Mouse (Mus musculus): Measurements from ENCODE around the gene Aph1a. TPM values are rescaled to one million over a fixed set of nuclear protein-coding genes. Genes with fewer than 3 reads are reported as not detected.

Gene Aph1a
- total and polyA plus RNA-seq, 3 experiments, result 98.7 to 121 (median 99.9) TPM

- Histone ChIP-seq H3K4me3 (no peak overlapping the region), H3K36me3 (ENCODE audit: control insufficient read depth, insufficient read depth, low read length) (peaks cover 4% of the 10 kb centered on the region), H3K27ac (no peak overlapping the region), H3K79me2 (replicated peaks; ENCODE audit: control insufficient read depth, insufficient read depth, low read length) (peaks cover 4% of the 10 kb centered on the region), H3K27me3 (ENCODE audit: control insufficient read depth, insufficient read depth, low read length) (no peaks in the 10 kb centered on the region), H3K9ac (ENCODE audit: low read depth, low read length) (no peak overlapping the region), H3K4me1 (ENCODE audit: control insufficient read depth, insufficient read depth, low read length) (peaks cover 2% of the 10 kb centered on the region)
- 83% methylated on average over 5 of the region's 5 CpGs for WGBS
- no peak for DNase-seq
- TF ChIP-seq CTCF (IDR thresholded peaks at IDR 0.05) (no peak), EP300 (IDR thresholded peaks at IDR 0.05; ENCODE audit: insufficient read depth, low read depth, low read length) (no peak), POLR2A (IDR thresholded peaks at IDR 0.05; ENCODE audit: insufficient read depth, low read depth, low read length) (no peak)
- intact Hi-C loops (cut with DNase I), result no loop called here
Measured at GRCm38 (mm10) chr3:95866071-95866470, 27.7 kb upstream of the Aph1a start.

- H3K27me3 ChIP-seq (ENCODE audit: control insufficient read depth, insufficient read depth, low read length), result no peaks in the 10 kb centered on the region
- WGBS, result 78% methylated on average over 2 of the region's 2 CpGs
- H3K36me3 ChIP-seq (ENCODE audit: control insufficient read depth, insufficient read depth, low read length), result peaks cover 4% of the 10 kb centered on the region
- H3K27ac ChIP-seq, result no peak overlapping the region
- H3K79me2 ChIP-seq (replicated peaks; ENCODE audit: control insufficient read depth, insufficient read depth, low read length), result peaks cover 4% of the 10 kb centered on the region
- TF ChIP-seq EP300 (IDR thresholded peaks at IDR 0.05; ENCODE audit: insufficient read depth, low read depth, low read length) (no peak), CTCF (IDR thresholded peaks at IDR 0.05) (no peak), POLR2A (IDR thresholded peaks at IDR 0.05; ENCODE audit: insufficient read depth, low read depth, low read length) (no peak)
- peaks cover 3% of the 10 kb centered on the region for H3K4me1 ChIP-seq (ENCODE audit: control insufficient read depth, insufficient read depth, low read length)
- H3K9ac ChIP-seq (ENCODE audit: low read depth, low read length), result no peak overlapping the region
- DNase-seq, result no peak
- H3K4me3 ChIP-seq, result no peak overlapping the region
- intact Hi-C loops (cut with DNase I), result no loop called here
Measured at GRCm38 (mm10) chr3:95867408-95867807, 26.4 kb upstream of the Aph1a start.

- Histone ChIP-seq H3K36me3 (ENCODE audit: control insufficient read depth, insufficient read depth, low read length) (peaks cover 2% of the 10 kb centered on the region), H3K4me3 (peak overlapping the region; percentile 68), H3K9ac (ENCODE audit: low read depth, low read length) (peak overlapping the region; percentile 65), H3K27me3 (ENCODE audit: control insufficient read depth, insufficient read depth, low read length) (no peaks in the 10 kb centered on the region), H3K27ac (peak overlapping the region; percentile 77), H3K79me2 (replicated peaks; ENCODE audit: control insufficient read depth, insufficient read depth, low read length) (peaks cover 5% of the 10 kb centered on the region; the same call in 1 of the 2 replicates), H3K4me1 (ENCODE audit: control insufficient read depth, insufficient read depth, low read length) (peaks cover 3% of the 10 kb centered on the region)
- intact Hi-C loops (cut with DNase I), result no loop called here
- TF ChIP-seq CTCF (IDR thresholded peaks at IDR 0.05) (no peak), POLR2A (IDR thresholded peaks at IDR 0.05; ENCODE audit: insufficient read depth, low read depth, low read length) (no peak), EP300 (IDR thresholded peaks at IDR 0.05; ENCODE audit: insufficient read depth, low read depth, low read length) (no peak)
- WGBS, result 4% methylated on average over 15 of the region's 15 CpGs
- no peak for DNase-seq
Measured at GRCm38 (mm10) chr3:95870976-95871375, 22.8 kb upstream of the Aph1a start.

- intact Hi-C loops (cut with DNase I), result no loop called here
- DNase-seq, result peak; percentile 87 to 92
- under 1% methylated on average over 33 of the region's 33 CpGs for WGBS
Measured at GRCm38 (mm10) chr3:95871392-95871867, 22.3 kb upstream of the Aph1a start, which contains the start of gene Mrps21. Gene Mrps21 (minus strand): TSS chr3:95871519.

GRCm38 (mm10) chr3:95872048-95872447, 21.7 kb upstream of the Aph1a start:
- peak overlapping the region; percentile 68 for H3K4me3 ChIP-seq
- no peaks in the 10 kb centered on the region; the same call in 1 of the 2 replicates for H3K36me3 ChIP-seq (ENCODE audit: control insufficient read depth, insufficient read depth, low read length)
- H3K4me1 ChIP-seq (ENCODE audit: control insufficient read depth, insufficient read depth, low read length), result peaks cover 3% of the 10 kb centered on the region
- intact Hi-C loops (cut with DNase I), result no loop called here
- DNase-seq, result no peak
- peak overlapping the region; percentile 52 for H3K9ac ChIP-seq (ENCODE audit: low read depth, low read length)
- 58% methylated on average over 7 of the region's 7 CpGs for WGBS
- peak overlapping the region; percentile 77 for H3K27ac ChIP-seq
- no peak for TF ChIP-seq CTCF (IDR thresholded peaks at IDR 0.05)
- no peak for TF ChIP-seq EP300 (IDR thresholded peaks at IDR 0.05; ENCODE audit: insufficient read depth, low read depth, low read length)
- no peak for TF ChIP-seq POLR2A (IDR thresholded peaks at IDR 0.05; ENCODE audit: insufficient read depth, low read depth, low read length)
- H3K79me2 ChIP-seq (replicated peaks; ENCODE audit: control insufficient read depth, insufficient read depth, low read length), result peaks cover 5% of the 10 kb centered on the region; the same call in 1 of the 2 replicates
- H3K27me3 ChIP-seq (ENCODE audit: control insufficient read depth, insufficient read depth, low read length), result no peaks in the 10 kb centered on the region

More at GRCm38 (mm10) chr3:95871392-95871867, 22.3 kb upstream of the Aph1a start, which contains the start of gene Mrps21:
- Histone ChIP-seq H3K36me3 (ENCODE audit: control insufficient read depth, insufficient read depth, low read length) (no peaks in the 10 kb centered on the region; the same call in 1 of the 2 replicates), H3K4me1 (ENCODE audit: control insufficient read depth, insufficient read depth, low read length) (peaks cover 3% of the 10 kb centered on the region), H3K9ac (ENCODE audit: low read depth, low read length) (peak within 1 kb of the TSS; percentile 65), H3K4me3 (peak within 1 kb of the TSS; percentile 68), H3K27ac (peak within 1 kb of the TSS; percentile 77), H3K27me3 (ENCODE audit: control insufficient read depth, insufficient read depth, low read length) (no peaks in the 10 kb centered on the region), H3K79me2 (replicated peaks; ENCODE audit: control insufficient read depth, insufficient read depth, low read length) (peaks cover 5% of the 10 kb centered on the region; the same call in 1 of the 2 replicates)
- TF ChIP-seq CTCF (IDR thresholded peaks at IDR 0.05) (peak; percentile 19; the same call in 1 of the 2 replicates), POLR2A (IDR thresholded peaks at IDR 0.05; ENCODE audit: insufficient read depth, low read depth, low read length) (peak; percentile 99), EP300 (IDR thresholded peaks at IDR 0.05; ENCODE audit: insufficient read depth, low read depth, low read length) (peak; percentile 64; the same call in 1 of the 2 replicates)

GRCm38 (mm10) chr3:95879063-95879462, 14.7 kb upstream of the Aph1a start:
- H3K36me3 ChIP-seq (ENCODE audit: control insufficient read depth, insufficient read depth, low read length), result 0 out of 2 replicates have a peak, but pooled peaks cover 3% of the 10 kb centered on the region
- no peak overlapping the region for H3K27ac ChIP-seq
- no peak for TF ChIP-seq CTCF (IDR thresholded peaks at IDR 0.05)
- no peak for TF ChIP-seq EP300 (IDR thresholded peaks at IDR 0.05; ENCODE audit: insufficient read depth, low read depth, low read length)
- no peak for TF ChIP-seq POLR2A (IDR thresholded peaks at IDR 0.05; ENCODE audit: insufficient read depth, low read depth, low read length)
- intact Hi-C loops (cut with DNase I), result no loop called here
- H3K27me3 ChIP-seq (ENCODE audit: control insufficient read depth, insufficient read depth, low read length), result no peaks in the 10 kb centered on the region
- DNase-seq, result no peak
- 0 out of 2 replicates have a peak, but pooled peaks cover 1% of the 10 kb centered on the region for H3K79me2 ChIP-seq (replicated peaks; ENCODE audit: control insufficient read depth, insufficient read depth, low read length)
- H3K4me1 ChIP-seq (ENCODE audit: control insufficient read depth, insufficient read depth, low read length), result peaks cover 3% of the 10 kb centered on the region
- 92% methylated on average over 4 of the region's 4 CpGs for WGBS
- no peak overlapping the region for H3K4me3 ChIP-seq
- H3K9ac ChIP-seq (ENCODE audit: low read depth, low read length), result no peak overlapping the region

Measured in heart, adult 2 months (tissue).